Mouse (Mus musculus): Measurements from ENCODE around the gene Gm128.

Gm128 gene

GRCm38 (mm10) chr3:95241498-95241897, at the start of gene Gm128:
Gm128 (minus strand) TSS chr3:95241598.
- no peak for DNase-seq (ENCODE audit: extremely low read depth, insufficient read length, low spot score)

DNA sequence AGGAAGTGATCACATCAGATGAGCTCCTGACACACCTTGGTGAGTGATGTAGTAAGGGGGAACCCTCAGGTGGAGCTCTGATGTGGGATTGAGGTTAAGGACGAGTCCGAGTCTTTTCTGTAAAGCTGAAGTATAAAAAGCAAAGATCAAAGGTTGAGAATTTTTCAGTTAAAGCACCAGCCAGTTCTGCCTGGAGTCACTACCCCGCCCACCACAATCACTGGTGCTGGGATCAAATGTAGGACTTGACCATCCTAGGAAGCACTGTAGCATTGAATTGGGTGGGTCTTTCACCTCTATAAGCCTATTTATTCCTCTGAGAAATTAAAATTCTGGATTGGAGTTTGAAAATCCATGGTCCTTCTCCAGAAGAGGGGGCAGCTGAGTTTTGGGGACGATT, 49.6 kb upstream of the Gm128 start:
- no peak for DNase-seq (ENCODE audit: extremely low read depth, insufficient read length, low spot score)

GRCm38 (mm10) chr3:95290156-95290555, 48.8 kb upstream of the Gm128 start:
- no peak for DNase-seq (ENCODE audit: extremely low read depth, insufficient read length, low spot score)

DNA sequence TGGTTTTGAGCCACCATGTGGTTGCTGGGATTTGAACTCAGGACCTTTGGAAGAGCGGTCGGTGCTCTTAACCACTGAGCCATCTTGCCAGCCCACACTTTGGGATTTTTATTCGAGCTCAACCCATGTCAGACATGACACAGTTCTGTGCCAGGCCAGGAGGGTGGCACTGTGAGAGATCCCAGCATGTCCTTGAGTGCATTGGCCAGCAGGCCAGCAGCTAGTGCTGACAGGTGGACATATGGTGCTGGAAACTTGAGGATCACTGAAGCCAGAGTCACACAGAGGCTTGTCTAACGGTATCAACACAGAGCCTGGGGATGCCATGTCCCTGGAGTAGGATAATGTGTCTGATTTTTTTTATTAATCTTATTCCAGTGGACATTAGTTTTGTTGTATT, 48.0 kb upstream of the Gm128 start:
- DNase-seq (ENCODE audit: extremely low read depth, insufficient read length, low spot score) = no peak

DNA sequence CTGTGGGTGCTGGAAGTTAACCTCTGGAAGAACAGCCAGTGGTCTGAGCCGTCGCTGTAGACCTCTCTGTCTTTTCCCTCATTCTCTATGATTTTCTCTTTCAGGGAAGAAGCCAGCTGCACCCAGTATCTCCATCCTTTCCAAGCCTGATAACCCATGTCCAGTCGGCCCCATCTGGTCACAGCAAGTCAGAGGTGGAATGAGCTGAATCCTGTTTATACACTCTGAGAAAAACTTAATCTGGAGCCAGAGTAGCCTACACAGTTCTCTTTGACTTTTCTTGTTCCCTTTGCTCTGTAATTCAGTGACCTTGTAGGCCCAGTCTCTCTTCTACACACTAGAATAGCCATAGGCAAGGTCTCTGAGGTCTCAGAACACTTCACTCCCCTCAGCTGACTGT, 46.1 kb upstream of the Gm128 start:
- DNase-seq (ENCODE audit: extremely low read depth, insufficient read length, low spot score) = no peak

- DNase-seq (ENCODE audit: extremely low read depth, insufficient read length, low spot score) = no peak
Measured at GRCm38 (mm10) chr3:95286510-95286909, 45.1 kb upstream of the Gm128 start.

DNA sequence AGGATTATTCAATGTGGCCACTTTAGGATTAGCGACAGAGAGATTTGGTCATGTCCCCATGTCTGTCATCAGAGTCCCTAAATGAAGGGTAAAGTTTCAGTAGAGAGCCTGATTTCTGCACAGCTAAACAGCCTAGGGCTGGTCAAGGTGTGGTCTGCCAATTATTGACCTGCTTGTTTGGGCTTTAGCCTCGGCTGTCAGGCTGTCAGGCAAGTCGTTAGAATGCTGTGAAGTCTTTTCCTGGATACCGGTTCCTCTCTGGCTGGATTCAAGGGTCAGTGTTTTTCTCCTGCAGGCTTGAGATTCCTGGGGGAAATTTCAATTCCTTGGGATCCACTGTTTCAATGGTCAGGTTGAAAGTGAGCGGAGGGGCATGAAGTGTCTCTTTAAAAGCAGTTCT, 44.6 kb upstream of the Gm128 start:
- no peak for DNase-seq (ENCODE audit: extremely low read depth, insufficient read length, low spot score)

DNA sequence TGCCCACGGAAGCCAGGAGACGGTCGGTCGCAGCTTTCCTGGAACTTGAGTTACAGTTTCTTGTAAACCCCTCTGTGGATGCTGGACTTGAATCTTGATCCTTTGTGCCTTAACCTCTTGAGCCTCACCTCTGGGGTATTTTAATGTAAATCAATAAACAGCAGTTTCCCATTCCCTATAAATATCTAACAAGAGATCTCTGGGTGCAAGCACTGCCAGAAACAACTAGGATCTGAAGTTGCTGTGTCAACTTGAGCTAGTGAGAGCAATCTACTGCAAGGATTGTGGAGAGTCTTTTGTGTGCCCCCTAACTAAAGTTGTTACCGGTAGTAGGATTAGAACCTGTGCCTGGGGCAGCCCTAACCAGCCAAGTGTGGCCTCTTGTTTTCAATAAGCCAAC, 44.0 kb upstream of the Gm128 start:
- no peak for DNase-seq (ENCODE audit: extremely low read depth, insufficient read length, low spot score)

GRCm38 (mm10) chr3:95284501-95285281, 43.3 kb upstream of the Gm128 start:
- DNase-seq (ENCODE audit: extremely low read depth, insufficient read length, low spot score) = no peak

GRCm38 (mm10) chr3:95284062-95284461, 42.7 kb upstream of the Gm128 start:
- DNase-seq (ENCODE audit: extremely low read depth, insufficient read length, low spot score) = no peak

DNA sequence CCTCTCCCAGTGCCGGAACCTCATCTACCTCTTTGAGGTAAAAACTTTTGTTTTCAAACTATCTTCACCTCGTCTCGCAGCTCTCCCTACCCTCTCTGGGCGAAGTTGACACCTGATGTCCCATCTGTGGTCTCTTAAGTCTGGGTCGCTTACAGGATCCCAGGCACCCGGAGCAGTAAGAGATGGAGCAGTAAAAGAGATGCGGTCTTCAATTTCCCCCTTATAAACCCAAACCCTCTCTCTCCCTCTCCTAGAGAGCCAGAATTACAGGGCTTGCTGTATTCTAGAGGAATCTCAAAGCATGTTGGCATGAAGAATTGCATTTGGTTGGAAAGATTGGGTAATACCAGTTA, 42.2 kb upstream of the Gm128 start:
- DNase-seq (ENCODE audit: extremely low read depth, insufficient read length, low spot score) = no peak

GRCm38 (mm10) chr3:95282865-95283588, 41.6 kb upstream of the Gm128 start:
- peak; percentile 88 for DNase-seq (ENCODE audit: extremely low read depth, insufficient read length, low spot score)

- peak; percentile 52 for DNase-seq (ENCODE audit: extremely low read depth, insufficient read length, low spot score)
Measured at GRCm38 (mm10) chr3:95282381-95282864, 41.0 kb upstream of the Gm128 start.

GRCm38 (mm10) chr3:95281216-95282126, 40.1 kb upstream of the Gm128 start, which contains the start of the genes Mindy1 and Prune1:
Mindy1 (plus strand) TSS chr3:95281345.
Prune1 (minus strand) TSS chr3:95282076.
- DNase-seq (ENCODE audit: extremely low read depth, insufficient read length, low spot score) = peak; percentile 97

DNA sequence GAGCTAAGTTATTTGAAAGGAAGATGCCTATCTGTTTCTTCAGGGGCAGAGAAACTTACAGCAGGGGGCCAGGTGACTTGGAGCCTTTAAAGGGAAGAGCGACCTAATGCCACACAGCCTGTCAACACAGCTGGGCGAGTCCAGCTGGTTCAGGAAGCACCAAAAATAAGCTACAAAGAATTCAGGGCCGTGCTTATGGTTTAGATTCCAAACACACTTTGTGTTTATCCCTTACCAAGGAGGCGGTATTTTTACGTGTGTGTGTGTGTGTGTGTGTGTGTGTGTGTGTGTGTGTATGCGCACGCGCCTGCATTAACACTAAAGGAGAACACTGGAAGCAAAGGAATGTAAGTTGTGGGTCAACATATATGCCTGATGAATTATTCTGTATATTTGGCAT, 39.3 kb upstream of the Gm128 start:
- no peak for DNase-seq (ENCODE audit: extremely low read depth, insufficient read length, low spot score)

DNA sequence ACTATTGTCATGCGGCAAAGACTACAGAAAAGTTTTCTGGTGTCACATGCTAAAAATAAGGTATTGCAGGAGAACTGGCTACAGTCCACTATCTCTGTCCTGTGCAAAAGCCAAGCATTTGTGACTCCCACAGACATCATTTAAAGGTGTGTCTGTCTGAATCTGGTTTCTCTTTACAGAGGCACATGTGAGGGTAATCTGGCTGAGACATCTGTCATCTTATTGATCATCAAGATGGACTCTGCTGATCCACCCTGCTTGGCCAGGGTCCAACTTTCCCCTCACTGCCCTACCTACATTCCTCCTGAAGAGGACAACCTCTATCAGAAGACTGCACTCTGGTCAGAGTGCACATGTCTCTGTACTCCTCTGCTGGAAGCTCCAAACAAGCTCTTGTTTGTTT, 35.8 kb upstream of the Gm128 start:
- DNase-seq (ENCODE audit: extremely low read depth, insufficient read length, low spot score) = no peak

- no peak for DNase-seq (ENCODE audit: extremely low read depth, insufficient read length, low spot score)
Measured at GRCm38 (mm10) chr3:95276428-95276934, 35.1 kb upstream of the Gm128 start.

DNA sequence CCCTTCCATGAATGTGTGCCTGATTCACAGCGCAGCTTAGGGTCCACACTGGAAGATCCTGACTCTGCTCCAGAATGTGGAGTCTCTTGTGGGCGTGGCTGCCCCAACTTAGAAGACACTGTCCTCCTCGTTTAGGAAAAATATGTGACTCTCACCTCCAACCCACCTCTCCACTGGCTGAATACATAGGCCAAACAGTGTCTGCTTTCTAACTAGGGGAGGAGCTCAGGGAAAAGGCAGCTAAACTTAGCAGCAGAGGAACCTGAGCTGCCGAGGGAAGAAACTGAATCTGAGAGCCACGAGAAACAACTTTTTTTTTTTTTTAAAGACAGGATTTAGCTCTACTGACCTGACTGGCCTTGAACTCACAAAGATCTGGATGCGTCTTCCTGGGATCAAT, 33.8 kb upstream of the Gm128 start:
- DNase-seq (ENCODE audit: extremely low read depth, insufficient read length, low spot score) = no peak

- DNase-seq (ENCODE audit: extremely low read depth, insufficient read length, low spot score) = no peak
Measured at GRCm38 (mm10) chr3:95274453-95274852, 33.1 kb upstream of the Gm128 start.

DNA sequence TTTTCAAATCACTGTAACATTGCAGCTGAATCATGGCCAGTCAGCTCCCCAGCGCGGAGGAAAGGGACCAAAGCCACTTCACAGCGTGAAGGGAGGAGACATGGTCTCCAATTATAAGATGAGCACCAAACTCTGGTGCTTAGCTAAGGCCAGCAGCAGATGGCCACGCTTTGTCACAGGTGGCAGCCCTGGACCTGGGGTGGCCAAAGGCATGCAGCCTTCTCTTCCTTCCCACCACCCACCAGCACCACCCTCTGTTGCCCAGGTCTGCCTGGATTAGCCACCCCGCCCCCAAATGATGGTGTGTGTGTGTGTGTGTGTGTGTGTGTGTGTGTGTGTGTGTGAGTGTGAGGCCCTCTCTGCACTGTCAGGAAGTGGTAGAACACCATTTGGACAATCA, 32.1 kb upstream of the Gm128 start:
- DNase-seq (ENCODE audit: extremely low read depth, insufficient read length, low spot score) = no peak
